Mouse (Mus musculus) heart, embryonic 12.5 days (tissue): ENCODE data around the gene Eef1akmt1. TPM values are rescaled to one million over a fixed set of nuclear protein-coding genes. Genes with fewer than 3 reads are reported as not detected.

Experiments used
- ATAC-seq: fragments of 200-750 bp; cut with Nextera tagmentation; 2 replicates; pipeline ENCODE4 v1.8.0; 2017; ENCODE audit warnings: moderate TSS enrichment, moderate library complexity; ENCODE audit not compliant: insufficient number of reproducible peaks, low FRiP score
- H3K27ac ChIP-seq: fragments of 300-500 bp; sonication (generic); 2 replicates; pipeline ENCODE4 v1.5.1; 2016; ENCODE audit warnings: mild to moderate bottlenecking, moderate library complexity; ENCODE audit not compliant: poor library complexity, severe bottlenecking
- H3K27me3 ChIP-seq: fragments of 300-500 bp; sonication (generic); replicated peaks from 2 replicates; pipeline ENCODE4 v1.6.1; 2016; ENCODE audit warnings: mild to moderate bottlenecking, moderate library complexity
- H3K36me3 ChIP-seq: fragments of 300-500 bp; sonication (generic); 2 replicates; pipeline ENCODE4 v1.6.1; 2016; ENCODE audit warnings: mild to moderate bottlenecking, moderate library complexity
- H3K4me1 ChIP-seq: fragments of 300-500 bp; sonication (generic); replicated peaks from 2 replicates; pipeline ENCODE4 v1.6.1; 2016; ENCODE audit warnings: mild to moderate bottlenecking
- H3K4me2 ChIP-seq: fragments of 300-500 bp; sonication (generic); 2 replicates; pipeline ENCODE4 v1.6.1; 2016; ENCODE audit warnings: mild to moderate bottlenecking, moderate library complexity
- H3K4me3 ChIP-seq: fragments of 300-500 bp; sonication (generic); 2 replicates; pipeline ENCODE4 v1.5.1; 2016; ENCODE audit warnings: mild to moderate bottlenecking
- H3K9ac ChIP-seq: fragments of 300-500 bp; sonication (generic); 2 replicates; pipeline ENCODE4 v1.6.1; 2016; ENCODE audit warnings: mild to moderate bottlenecking, moderate library complexity
- H3K9me3 ChIP-seq: fragments of 300-500 bp; sonication (generic); replicated peaks from 2 replicates; pipeline ENCODE4 v1.6.1; 2016; ENCODE audit warnings: mild to moderate bottlenecking, moderate library complexity
- WGBS: fragments of 180-500 bp; shearing (Covaris S2); methylation state at CpG from one replicate; pipeline ENCODE4 v1.1.7; 2016; 5-methylcytosine and 5-hydroxymethylcytosine counted together
- polyA plus RNA-seq: library from polyadenylated mRNA; unstranded; fragments of >200 nt; fragmentation: Nextera tagmentation; extraction: Ambion mirVana; gene quantifications from 2 replicates; pipeline ENCODE4 v1.2.1, GENCODE M21; 2016

Eef1akmt1 gene
- polyA plus RNA-seq, 1 experiment from 2014 or later: 56.4 TPM

DNA sequence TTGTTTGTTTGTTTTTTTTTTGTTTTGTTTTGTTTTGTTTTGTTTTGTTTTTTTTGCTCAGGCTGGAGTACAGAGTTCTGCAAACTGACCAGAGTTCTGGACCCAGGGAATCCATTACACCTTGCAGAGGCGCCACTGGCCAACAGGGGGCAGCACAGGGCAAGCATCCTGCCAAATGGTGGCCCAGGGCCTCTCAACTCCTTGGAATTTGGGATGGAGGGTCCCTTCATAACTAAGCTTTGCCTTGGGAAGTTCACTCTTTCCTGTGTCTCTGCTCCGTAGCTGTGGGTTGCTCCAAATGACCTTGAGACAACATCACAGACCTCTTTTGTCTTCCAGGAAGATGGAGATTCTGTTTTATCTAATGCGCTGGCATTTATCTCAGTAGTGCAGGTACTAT lies 38.2 kb downstream of the Eef1akmt1 start:
- no peaks in the 10 kb centered on the region for H3K9me3 ChIP-seq
- peaks cover 46% of the 10 kb centered on the region for H3K4me1 ChIP-seq
- ATAC-seq: no peak
- 37% methylated on average over 3 of the region's 3 CpGs for WGBS
- peaks cover 26% of the 10 kb centered on the region for H3K27me3 ChIP-seq
- H3K4me3 ChIP-seq: no peak overlapping the region
- no peak overlapping the region for H3K9ac ChIP-seq
- no peak overlapping the region for H3K27ac ChIP-seq
- no peak overlapping the region for H3K4me2 ChIP-seq
- H3K36me3 ChIP-seq: no peaks in the 10 kb centered on the region

DNA sequence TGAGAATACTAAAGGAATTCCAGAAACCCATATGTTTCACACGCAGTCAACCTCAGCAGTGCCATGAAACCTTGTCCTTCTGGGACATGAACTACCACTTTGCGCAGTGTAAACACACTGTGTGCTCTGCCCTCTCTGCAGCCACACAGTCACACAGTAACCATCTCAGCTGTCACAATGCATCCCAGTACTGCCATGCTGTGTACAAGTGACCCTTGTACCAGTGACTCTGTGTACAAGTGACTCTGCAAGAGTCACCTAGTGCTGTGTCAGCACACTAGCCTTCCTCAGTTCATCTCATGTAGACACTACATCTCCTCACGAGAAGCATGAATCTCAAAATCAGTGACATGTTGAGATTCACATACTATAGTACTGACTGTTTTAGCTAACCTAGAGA lies 38.8 kb downstream of the Eef1akmt1 start:
- Histone ChIP-seq H3K9ac (no peak overlapping the region), H3K36me3 (no peaks in the 10 kb centered on the region), H3K4me1 (peaks cover 39% of the 10 kb centered on the region), H3K27me3 (peaks cover 32% of the 10 kb centered on the region), H3K4me2 (no peak overlapping the region), H3K4me3 (no peak overlapping the region), H3K9me3 (no peaks in the 10 kb centered on the region), H3K27ac (no peak overlapping the region)
- ATAC-seq: no peak
- WGBS: 82% methylated on average over 3 of the region's 3 CpGs

DNA sequence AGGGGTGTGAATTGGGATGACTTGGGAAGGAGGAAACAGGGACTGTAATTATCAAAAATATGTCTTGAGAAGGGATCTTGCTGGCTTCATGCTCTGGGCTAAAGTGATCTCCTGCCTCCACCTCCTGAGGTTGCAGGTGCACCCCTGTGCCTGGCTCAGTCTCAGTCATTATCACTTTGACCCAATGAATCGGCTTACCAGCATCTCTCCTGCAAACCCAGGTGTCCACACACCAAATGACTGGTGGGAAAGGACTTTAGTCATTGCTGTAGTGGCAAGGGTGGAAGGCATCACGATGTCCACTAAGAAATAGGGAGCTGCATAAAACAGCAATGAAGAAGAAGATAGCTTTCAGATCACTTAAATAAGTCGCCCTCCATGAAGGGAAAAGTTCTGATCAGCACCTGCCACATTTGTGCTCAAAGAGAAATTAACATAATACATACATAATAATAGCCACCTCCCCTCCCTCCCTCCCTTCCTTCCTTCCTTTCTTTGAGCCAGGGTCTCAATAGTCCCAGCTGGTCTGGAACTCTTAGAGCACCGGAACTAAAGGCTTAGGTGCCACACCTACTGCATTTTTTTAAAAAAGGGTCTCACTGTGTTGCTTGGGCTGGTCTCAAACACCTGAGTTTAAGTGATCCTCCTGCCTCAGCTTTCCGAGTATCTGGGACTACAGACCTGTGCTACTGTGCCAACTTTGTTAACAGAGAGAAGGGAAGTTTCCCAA lies 41.5 kb downstream of the Eef1akmt1 start:
- WGBS: 57% methylated on average over 5 of the region's 5 CpGs
- H3K27me3 ChIP-seq: peaks cover 53% of the 10 kb centered on the region

DNA sequence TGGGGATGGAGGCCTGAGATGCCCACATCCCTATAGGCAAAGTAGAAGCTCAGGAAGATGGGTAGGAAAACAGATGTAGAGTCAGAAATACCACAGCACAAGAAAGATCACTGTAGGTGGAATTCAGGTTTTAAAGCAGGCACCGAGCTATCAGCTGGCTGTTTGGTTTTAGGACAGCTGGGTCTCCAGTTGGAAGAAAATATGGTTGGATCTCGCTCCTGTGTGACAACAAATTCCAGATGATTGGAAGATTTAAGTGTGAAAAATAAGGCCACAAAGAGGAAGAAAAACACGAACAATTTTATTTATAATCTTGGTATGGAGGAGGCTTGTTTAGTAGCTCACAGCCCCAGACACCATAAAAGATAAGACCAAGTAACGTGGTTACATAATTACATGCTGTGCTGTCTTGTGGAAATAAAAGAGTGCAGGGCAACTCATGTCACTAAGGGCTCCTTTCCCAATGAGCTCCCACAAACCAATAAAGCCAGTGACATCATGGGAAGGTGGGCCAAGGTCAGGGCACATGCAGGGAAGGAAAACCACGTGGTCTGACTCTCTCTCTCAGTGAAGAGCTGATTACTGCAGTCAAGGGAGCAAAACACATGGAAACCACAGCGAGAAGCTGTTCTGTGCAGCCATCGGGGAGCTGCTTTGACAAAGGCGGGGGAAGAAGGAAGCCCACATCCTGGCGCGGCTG lies 42.2 kb downstream of the Eef1akmt1 start:
- H3K9ac ChIP-seq: no peak overlapping the region
- H3K4me3 ChIP-seq: no peak overlapping the region
- no peak overlapping the region for H3K27ac ChIP-seq
- peaks cover 19% of the 10 kb centered on the region for H3K4me1 ChIP-seq
- no peaks in the 10 kb centered on the region for H3K9me3 ChIP-seq
- ATAC-seq: no peak
- 49% methylated on average over 10 of the region's 10 CpGs for WGBS
- H3K36me3 ChIP-seq: no peaks in the 10 kb centered on the region
- no peak overlapping the region for H3K4me2 ChIP-seq
- peaks cover 49% of the 10 kb centered on the region for H3K27me3 ChIP-seq

More for the DNA sequence above, 41.5 kb downstream of the Eef1akmt1 start:
- Histone ChIP-seq H3K27ac (no peak overlapping the region), H3K4me1 (peaks cover 24% of the 10 kb centered on the region), H3K9me3 (no peaks in the 10 kb centered on the region), H3K4me2 (no peak overlapping the region), H3K9ac (no peak overlapping the region), H3K4me3 (no peak overlapping the region), H3K36me3 (no peaks in the 10 kb centered on the region)
- no peak for ATAC-seq

GRCm38 (mm10) chr14:57527598-57527997 lies 43.8 kb downstream of the Eef1akmt1 start:
- Histone ChIP-seq H3K9ac (no peak overlapping the region), H3K27ac (no peak overlapping the region), H3K9me3 (no peaks in the 10 kb centered on the region), H3K36me3 (no peaks in the 10 kb centered on the region), H3K4me1 (peaks cover 15% of the 10 kb centered on the region), H3K4me2 (no peak overlapping the region), H3K27me3 (peaks cover 58% of the 10 kb centered on the region), H3K4me3 (no peak overlapping the region)
- no peak for ATAC-seq
- WGBS: 37% methylated on average over 2 of the region's 2 CpGs

GRCm38 (mm10) chr14:57527122-57527521 lies 44.3 kb downstream of the Eef1akmt1 start:
- H3K27me3 ChIP-seq: peaks cover 57% of the 10 kb centered on the region
- 48% methylated on average over 7 of the region's 7 CpGs for WGBS

GRCm38 (mm10) chr14:57526050-57526623 lies 45.3 kb downstream of the Eef1akmt1 start:
- H3K27me3 ChIP-seq: peaks cover 53% of the 10 kb centered on the region
- no peak overlapping the region for H3K27ac ChIP-seq
- 51% methylated on average over 10 of the region's 10 CpGs for WGBS
- H3K4me2 ChIP-seq: peak overlapping the region; percentile 98
- no peak overlapping the region for H3K9ac ChIP-seq
- H3K9me3 ChIP-seq: no peaks in the 10 kb centered on the region
- H3K4me3 ChIP-seq: peak overlapping the region; percentile 95
- peaks cover 15% of the 10 kb centered on the region for H3K4me1 ChIP-seq
- ATAC-seq: no peak
- no peaks in the 10 kb centered on the region for H3K36me3 ChIP-seq

More at GRCm38 (mm10) chr14:57527122-57527521, 44.3 kb downstream of the Eef1akmt1 start:
- peaks cover 15% of the 10 kb centered on the region for H3K4me1 ChIP-seq
- H3K36me3 ChIP-seq: no peaks in the 10 kb centered on the region
- no peak for ATAC-seq
- H3K27ac ChIP-seq: no peak overlapping the region
- H3K9me3 ChIP-seq: no peaks in the 10 kb centered on the region
- no peak overlapping the region for H3K4me2 ChIP-seq
- no peak overlapping the region for H3K4me3 ChIP-seq
- no peak overlapping the region for H3K9ac ChIP-seq

DNA sequence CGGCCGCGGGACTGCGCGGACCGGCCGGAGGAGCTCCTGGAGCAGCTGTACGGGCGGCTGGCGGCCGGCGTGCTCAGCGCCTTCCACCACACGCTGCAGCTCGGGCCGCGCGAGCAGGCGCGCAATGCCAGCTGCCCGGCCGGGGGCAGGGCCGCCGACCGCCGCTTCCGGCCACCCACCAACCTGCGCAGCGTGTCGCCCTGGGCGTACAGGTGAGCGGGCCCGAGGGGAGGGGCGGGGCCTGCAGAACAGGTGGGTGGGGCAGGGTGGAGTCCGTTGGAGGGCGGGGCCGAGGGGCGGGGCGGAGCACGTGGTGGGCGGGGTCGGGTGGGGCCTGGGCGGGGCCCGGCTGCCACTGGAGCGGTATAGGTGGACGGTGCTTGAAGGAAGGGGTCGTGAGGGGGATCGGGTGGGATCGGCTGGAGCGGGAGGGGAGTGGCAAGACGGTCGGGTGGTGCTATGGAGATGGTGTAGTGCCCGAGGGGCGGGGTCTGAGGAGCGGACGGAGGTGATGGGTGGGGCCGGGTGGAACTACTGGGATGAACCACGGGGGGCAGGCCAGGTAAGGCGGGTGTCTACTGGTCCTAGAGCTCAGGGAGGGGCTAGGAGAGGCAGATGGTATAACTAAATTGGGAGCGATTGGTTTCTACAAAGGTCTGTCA lies 45.9 kb downstream of the Eef1akmt1 start:
- Histone ChIP-seq H3K27me3 (peaks cover 53% of the 10 kb centered on the region), H3K9ac (peak overlapping the region; percentile 82), H3K4me3 (peak overlapping the region; percentile 95), H3K36me3 (no peaks in the 10 kb centered on the region), H3K27ac (no peak overlapping the region), H3K4me2 (peak overlapping the region; percentile 98), H3K4me1 (peaks cover 15% of the 10 kb centered on the region), H3K9me3 (no peaks in the 10 kb centered on the region)
- 2% methylated on average over 55 of the region's 60 CpGs for WGBS
- peak; percentile 69 for ATAC-seq

DNA sequence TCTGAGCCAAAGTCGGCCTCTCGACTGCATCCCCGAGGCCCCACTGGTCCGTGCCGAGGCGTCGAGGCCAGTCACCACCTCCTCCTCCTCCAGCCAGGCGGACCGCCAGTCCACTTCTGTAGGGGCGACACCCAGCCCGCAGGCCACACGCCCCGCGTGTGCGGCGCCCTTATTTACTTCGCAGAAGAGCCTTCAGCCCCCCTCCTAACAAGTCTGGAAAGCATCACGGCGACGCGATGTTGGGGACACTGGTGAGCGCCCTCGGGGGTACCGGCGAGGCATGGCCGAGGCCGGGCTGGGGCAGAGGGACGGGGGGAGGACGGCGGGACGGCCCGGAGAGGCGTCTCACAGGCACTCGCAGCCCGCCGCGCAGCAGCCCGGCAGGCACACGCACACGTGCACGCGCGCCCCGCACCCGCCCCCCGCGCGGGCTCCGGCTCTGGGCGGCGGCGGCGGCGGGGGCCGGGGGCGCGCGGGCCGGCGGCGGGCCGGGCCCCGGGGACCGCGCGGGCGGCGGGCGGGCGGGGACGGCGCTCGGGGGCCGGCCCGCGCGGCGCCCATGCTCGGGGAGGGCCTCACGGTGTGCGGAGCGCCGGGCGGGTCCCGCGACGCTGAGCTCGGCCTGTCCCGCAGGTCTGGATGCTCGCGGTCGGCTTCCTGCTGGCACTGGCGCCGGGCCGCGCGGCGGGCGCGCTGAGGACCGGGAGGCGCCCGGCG lies 46.6 kb downstream of the Eef1akmt1 start, which contains the start of gene Il17d:
Il17d (plus strand) TSS at position 107 of the 717 bp plus-strand sequence.
- Histone ChIP-seq H3K9ac (peak within 1 kb of the TSS; percentile 82), H3K4me3 (peak within 1 kb of the TSS; percentile 95), H3K27ac (no peak within 1 kb of the TSS), H3K4me2 (peak within 1 kb of the TSS; percentile 98), H3K27me3 (peaks cover 46% of the 10 kb centered on the region), H3K9me3 (no peaks in the 10 kb centered on the region), H3K36me3 (no peaks in the 10 kb centered on the region), H3K4me1 (peaks cover 15% of the 10 kb centered on the region)
- peak; percentile 47 for ATAC-seq
- 5% methylated on average over 102 of the region's 104 CpGs for WGBS

DNA sequence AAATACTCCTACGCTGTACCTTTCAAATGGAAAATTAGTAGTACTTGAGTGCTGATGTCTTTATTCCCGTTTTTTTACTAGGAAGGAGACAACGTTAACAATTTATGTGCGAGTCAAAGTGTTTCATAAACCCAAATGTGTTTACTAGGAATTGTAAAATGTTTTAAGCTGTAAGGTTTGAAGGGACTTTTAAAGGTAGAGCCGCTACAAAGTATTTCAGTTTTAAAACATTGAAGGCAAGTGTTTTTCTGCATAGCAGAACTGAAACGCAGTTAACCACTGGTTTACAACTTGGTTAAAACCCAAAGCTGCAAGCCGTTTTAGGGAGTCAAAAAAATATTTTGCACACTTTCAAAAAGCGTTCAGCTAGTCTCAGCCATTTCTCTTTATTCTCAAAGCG lies 47.6 kb downstream of the Eef1akmt1 start:
- Histone ChIP-seq H3K4me3 (no peak overlapping the region), H3K27ac (no peak overlapping the region), H3K36me3 (no peaks in the 10 kb centered on the region), H3K27me3 (peaks cover 46% of the 10 kb centered on the region), H3K4me1 (peaks cover 9% of the 10 kb centered on the region; the same call in 1 of the 2 replicates), H3K9me3 (no peaks in the 10 kb centered on the region), H3K9ac (no peak overlapping the region), H3K4me2 (no peak overlapping the region)
- WGBS: 89% methylated on average over 9 of the region's 9 CpGs
- no peak for ATAC-seq
